Mouse (Mus musculus) ES-Bruce4 (cell line): ENCODE results near the gene Heatr6.

Source experiments
- EP300 ChIP-seq: IDR thresholded peaks from 2 replicates; pipeline ENCODE4 v1.6.1; 2011; ENCODE audit warnings: low read depth, low read length; ENCODE audit not compliant: insufficient read depth
- POLR2A ChIP-seq: IDR thresholded peaks from one replicate; pipeline ENCODE4 v1.8.1; 2011; ENCODE audit warnings: low read length; ENCODE audit not compliant: insufficient read depth

- TF ChIP-seq EP300 (no peak), POLR2A (no peak)
Observed at GRCm38 (mm10) chr11:83743525-83743924, 10.0 kb upstream of the Heatr6 start.
